Mouse (Mus musculus) urinary bladder, postnatal 14 days (tissue): ENCODE data around the gene Myom3.
"Not testable (repeated sequence)": the region's sequence is repeated elsewhere in the genome, so short reads cannot be mapped to it uniquely, and the experiment has no call there.

ENCODE experiments used
- DNase-seq: peaks from one replicate; pipeline ENCODE4 v3.0.0; 2021; ENCODE audit warnings: low spot score

The Myom3 gene

DNA sequence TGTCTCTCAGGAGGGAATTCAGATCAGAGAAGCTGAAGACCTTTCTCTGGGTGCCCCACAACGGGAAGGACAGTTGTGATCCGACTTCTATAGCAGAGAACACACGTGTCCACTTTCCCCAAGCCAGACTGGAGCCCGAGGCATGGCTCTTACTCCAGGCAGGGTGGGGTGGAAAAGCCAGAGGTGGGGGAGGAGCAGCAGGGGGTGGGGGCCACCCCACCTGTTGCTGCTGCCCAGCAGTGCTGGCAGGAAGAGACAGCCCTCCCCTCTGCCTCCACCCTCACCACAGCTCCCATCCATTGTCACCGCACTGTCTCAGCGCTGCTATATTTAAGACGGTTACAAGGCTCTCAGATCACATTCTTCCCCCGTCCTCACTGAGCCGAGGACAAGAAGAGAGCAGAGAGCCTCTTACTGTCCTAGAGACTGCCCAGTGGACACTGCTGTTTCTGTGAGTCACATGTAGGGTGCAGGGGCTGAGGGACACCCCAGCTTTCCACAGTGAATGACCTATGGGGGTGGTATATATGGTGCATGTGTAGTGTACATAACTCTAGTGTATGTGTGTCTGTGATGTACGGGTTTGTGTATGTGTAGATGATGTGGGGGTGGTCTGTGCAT, at the start of gene Myom3:
TSS of gene Myom3 (plus strand) at position 360 of the 621 bp plus-strand sequence.
- no peak for DNase-seq

GRCm38 (mm10) chr4:135710392-135710791, 49.1 kb upstream of the Myom3 start:
- DNase-seq = no peak

DNA sequence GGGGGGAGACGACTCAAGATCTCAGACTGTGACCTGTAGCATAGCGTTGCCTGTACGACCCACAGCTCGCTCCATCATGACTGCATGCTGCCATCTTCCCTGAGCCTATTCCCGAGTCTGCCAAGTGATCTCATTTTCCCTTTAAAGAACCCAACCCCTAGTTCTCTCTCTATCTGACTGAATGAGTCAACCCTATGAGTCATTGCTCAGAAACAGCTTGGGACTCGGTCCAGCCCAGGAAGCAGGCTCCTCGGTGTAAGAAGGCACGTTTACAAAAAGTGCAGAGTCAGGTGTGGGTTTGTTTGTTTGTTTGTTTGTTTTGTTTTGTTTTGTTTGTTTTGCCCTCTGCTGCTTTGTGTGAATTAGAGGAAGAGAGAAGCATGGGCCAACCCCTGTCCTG, 44.7 kb upstream of the Myom3 start:
- no peak for DNase-seq

- not testable (repeated sequence) for DNase-seq
Observed at GRCm38 (mm10) chr4:135716438-135716837, 43.1 kb upstream of the Myom3 start.

- no peak for DNase-seq
Observed at GRCm38 (mm10) chr4:135722540-135723290, 36.8 kb upstream of the Myom3 start.

DNA sequence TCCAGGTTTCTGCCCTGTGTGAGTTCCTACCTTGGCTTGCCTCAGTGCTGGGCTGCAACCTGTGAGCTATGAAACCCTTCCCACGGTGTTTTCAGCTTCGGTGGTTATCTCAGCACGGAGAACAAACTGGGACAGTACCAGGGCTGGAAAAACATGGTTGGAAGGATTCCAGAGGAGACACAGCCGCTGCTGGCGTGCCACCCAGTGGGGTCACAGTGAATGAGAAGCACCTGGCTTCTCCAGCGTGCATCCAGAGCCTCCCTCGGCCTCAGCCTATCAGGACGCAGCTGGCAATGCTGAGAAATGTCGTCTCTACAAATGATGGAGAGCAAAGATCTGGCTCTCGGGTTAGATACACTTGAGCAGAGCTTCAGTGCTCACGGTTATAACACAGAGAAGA, 33.1 kb upstream of the Myom3 start:
- no peak for DNase-seq

DNA sequence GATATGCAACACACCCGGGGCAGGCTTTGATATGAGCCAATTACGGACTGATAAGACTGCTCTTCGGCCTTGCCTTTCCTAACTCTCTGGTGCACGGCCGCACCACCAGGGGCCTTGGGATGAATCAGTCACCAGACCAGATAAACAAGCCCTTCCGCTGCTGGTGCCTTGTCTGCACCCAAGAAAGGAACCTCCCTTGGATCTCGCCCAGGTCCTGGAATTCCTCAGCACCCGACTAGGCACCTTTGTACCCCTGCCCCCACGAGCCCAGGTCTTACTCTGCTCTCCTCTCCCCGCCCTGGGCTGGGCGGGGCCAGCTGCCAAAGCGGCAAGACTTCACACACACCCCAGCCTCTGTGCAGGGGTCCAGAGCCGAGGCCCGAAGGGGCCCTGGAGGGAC, 31.7 kb upstream of the Myom3 start, which contains the start of gene Il22ra1:
TSS of gene Il22ra1 (plus strand) at position 356 of the 400 bp plus-strand sequence.
- DNase-seq = peak; percentile 75

DNA sequence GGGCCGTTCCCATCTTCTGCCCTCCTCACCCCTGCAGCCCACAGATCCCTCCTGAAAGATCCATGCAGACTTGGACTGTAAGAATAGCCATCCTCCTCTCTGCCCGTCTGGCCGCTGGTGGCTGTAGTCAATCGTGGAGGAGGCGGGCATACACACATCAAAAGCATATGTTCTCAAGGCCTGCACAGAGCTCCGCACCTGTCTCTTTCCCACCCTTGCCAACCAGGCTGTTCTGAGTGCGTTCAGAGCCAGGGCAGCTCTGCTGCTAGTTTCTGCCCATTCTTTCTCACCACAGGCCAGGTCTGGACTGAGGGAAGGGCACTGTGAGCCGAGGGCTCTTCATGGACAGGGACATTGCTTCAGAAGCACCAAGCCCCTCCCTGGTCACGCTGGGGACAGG, 29.3 kb upstream of the Myom3 start:
- no peak for DNase-seq

- DNase-seq = no peak
Observed at GRCm38 (mm10) chr4:135730951-135731350, 28.6 kb upstream of the Myom3 start.

DNA sequence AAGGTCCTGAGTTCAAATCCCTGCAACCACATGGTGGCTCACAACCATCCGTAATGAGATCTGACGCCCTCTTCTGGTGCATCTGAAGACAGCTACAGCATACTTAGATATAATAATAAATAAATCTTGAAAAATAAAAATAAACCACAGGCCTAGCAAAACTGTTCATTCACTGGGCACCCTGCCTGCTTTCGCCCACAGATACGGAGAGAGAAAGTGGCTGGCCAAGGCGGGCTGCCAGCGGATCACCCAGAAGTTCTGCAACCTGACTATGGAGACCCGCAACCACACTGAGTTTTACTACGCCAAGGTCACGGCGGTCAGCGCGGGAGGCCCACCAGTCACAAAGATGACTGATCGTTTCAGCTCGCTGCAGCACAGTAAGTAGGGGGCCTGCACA, 25.6 kb upstream of the Myom3 start:
- DNase-seq = no peak

GRCm38 (mm10) chr4:135736903-135737302, 22.6 kb upstream of the Myom3 start:
- no peak for DNase-seq

DNA sequence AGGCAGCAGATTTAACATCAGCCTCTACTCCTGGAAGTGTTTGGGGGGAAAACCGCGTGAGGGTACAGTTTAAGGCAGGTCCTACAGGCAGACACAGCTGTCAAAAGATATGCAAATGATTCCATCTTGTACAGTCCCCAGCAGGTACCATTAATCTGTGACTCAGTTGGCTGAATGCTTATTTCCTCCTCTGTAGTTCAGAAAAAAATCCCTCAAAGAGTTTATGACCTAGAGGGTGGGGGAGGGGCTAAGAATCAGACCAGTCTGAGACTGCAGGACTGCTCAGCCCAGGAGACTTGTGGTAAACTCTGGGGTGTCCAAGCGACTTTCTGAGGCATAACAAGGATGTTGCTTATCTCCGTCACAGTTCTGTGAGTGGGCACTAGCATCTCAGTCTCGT, 21.3 kb upstream of the Myom3 start:
- DNase-seq = no peak

- DNase-seq = no peak
Observed at GRCm38 (mm10) chr4:135739148-135739547, 20.4 kb upstream of the Myom3 start.

DNA sequence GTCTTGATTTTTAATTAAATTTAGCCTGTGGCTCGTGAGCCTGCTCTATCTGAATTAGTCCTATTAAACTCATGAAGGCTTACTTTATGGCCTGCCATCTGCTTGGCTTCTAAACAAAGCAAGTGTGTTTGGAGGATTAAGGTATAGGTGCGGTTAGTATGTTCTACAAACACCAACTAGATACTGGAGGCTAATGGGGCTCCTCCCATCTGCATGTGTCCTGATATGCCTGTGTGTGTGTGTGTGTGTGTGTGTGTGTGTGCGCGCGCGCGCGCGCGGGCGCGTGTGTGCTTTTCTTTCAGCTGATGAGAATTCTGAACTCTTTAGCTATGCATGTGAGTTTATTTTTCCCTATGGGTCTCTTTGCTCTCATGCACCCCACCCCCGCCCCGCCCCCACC, 19.8 kb upstream of the Myom3 start:
- no peak for DNase-seq

GRCm38 (mm10) chr4:135743520-135743919, 16.0 kb upstream of the Myom3 start:
- DNase-seq = no peak

- DNase-seq = no peak
Observed at GRCm38 (mm10) chr4:135744726-135745448, 14.6 kb upstream of the Myom3 start.

- no peak for DNase-seq
Observed at GRCm38 (mm10) chr4:135745613-135746012, 13.9 kb upstream of the Myom3 start.

GRCm38 (mm10) chr4:135750896-135751295, 8.6 kb upstream of the Myom3 start:
- DNase-seq = no peak

GRCm38 (mm10) chr4:135752106-135752778, 7.3 kb upstream of the Myom3 start:
- DNase-seq = no peak

DNA sequence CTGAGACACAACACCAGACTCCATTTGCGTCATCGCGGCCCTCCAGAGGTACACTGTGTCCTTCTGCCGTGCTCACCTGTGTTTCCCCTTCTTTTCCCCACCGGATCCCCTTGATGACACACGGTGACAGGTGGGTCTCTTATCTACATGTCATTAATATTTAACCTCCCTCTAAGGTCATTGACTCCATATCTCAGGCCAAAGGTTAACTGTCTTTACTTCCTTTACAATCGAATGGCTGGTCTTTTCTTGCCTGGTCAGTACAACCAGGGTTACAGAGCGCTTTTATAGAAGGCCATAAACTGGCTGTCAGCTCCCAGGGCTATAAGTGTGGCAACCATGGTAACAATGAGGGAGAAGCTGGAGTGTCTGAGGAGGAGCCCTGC, 6.7 kb upstream of the Myom3 start:
- no peak for DNase-seq

- no peak for DNase-seq
Observed at GRCm38 (mm10) chr4:135758331-135758730, 1.2 kb upstream of the Myom3 start.

GRCm38 (mm10) chr4:135758825-135759224, 690 bp upstream of the Myom3 start:
- DNase-seq = no peak

GRCm38 (mm10) chr4:135761048-135761447, 1.5 kb downstream of the Myom3 start:
- DNase-seq = no peak
